Mouse (Mus musculus) MEL (cell line): ENCODE measurements around the gene Rgl3.

ENCODE experiments used
- CHD2 ChIP-seq: IDR thresholded peaks from 2 replicates; pipeline ENCODE4 v1.6.1; 2011; ENCODE audit warnings: low read length, improper control_type of control experiment
- CTCF ChIP-seq, 3 experiments: IDR thresholded peaks in 2 of 3; conservative IDR thresholded peaks in 1 of 3; 2 replicates each; pipeline ENCODE4 v1.5.1; 2011 to 2012; ENCODE audit warnings: low read length in 3 of 3, low read depth in 2 of 3, mild to moderate bottlenecking in 2 of 3, improper control_type of control experiment in 1 of 3, inconsistent platforms in 1 of 3, mixed read lengths in 1 of 3, moderate library complexity in 1 of 3; ENCODE audit not compliant: control insufficient read depth in 1 of 3, insufficient read depth in 1 of 3, poor library complexity in 1 of 3, severe bottlenecking in 1 of 3
- EP300 ChIP-seq, 2 experiments: IDR thresholded peaks; 2 replicates each; pipeline ENCODE4 v1.6.1; 2011; ENCODE audit warnings: improper control_type of control experiment in 2 of 2, low read length in 2 of 2, low read depth in 1 of 2, mild to moderate bottlenecking in 1 of 2
- GABPA ChIP-seq: IDR thresholded peaks from 2 replicates; pipeline ENCODE4 v1.6.1; 2012; ENCODE audit warnings: low read depth, mild to moderate bottlenecking, inconsistent platforms, low read length, improper control_type of control experiment, moderate library complexity
- MAZ ChIP-seq: IDR thresholded peaks from 2 replicates; pipeline ENCODE4 v1.6.1; 2012; ENCODE audit warnings: low read depth, mild to moderate bottlenecking, inconsistent platforms, low read length, improper control_type of control experiment
- MEF2A ChIP-seq: IDR thresholded peaks from 2 replicates; pipeline ENCODE4 v1.6.1; 2014; ENCODE audit warnings: low read depth, mild to moderate bottlenecking, inconsistent platforms, low read length, improper control_type of control experiment; ENCODE audit not compliant: poor library complexity, insufficient replicate concordance, severe bottlenecking; ENCODE audit errors: extremely low read depth
- POLR2A ChIP-seq, 2 experiments: IDR thresholded peaks; 2 replicates each; pipeline ENCODE4 v1.6.1; 2011 to 2012; ENCODE audit warnings: low read length in 2 of 2, mild to moderate bottlenecking in 2 of 2, control low read depth in 1 of 2, improper control_type of control experiment in 1 of 2, low read depth in 1 of 2, moderate library complexity in 1 of 2; ENCODE audit not compliant: control insufficient read depth in 1 of 2, insufficient read depth in 1 of 2, poor library complexity in 1 of 2
- POLR2AphosphoS2 ChIP-seq: IDR thresholded peaks from 2 replicates; pipeline ENCODE4 v1.6.1; 2011; ENCODE audit warnings: low read length, improper control_type of control experiment
- POLR2AphosphoS5 ChIP-seq: IDR thresholded peaks from 2 replicates; pipeline ENCODE4 v1.6.1; 2012; ENCODE audit warnings: low read depth, borderline replicate concordance, mild to moderate bottlenecking, inconsistent platforms, low read length, moderate library complexity, mixed read lengths
- USF2 ChIP-seq, 2 experiments: IDR thresholded peaks; 2 replicates each; pipeline ENCODE4 v1.6.1; 2011 to 2012; ENCODE audit warnings: improper control_type of control experiment in 2 of 2, low read length in 2 of 2, borderline replicate concordance in 1 of 2, inconsistent platforms in 1 of 2, low read depth in 1 of 2, mild to moderate bottlenecking in 1 of 2; ENCODE audit not compliant: insufficient read depth in 1 of 2
- ZNF384 ChIP-seq: IDR thresholded peaks from 2 replicates; pipeline ENCODE4 v1.6.1; 2012; ENCODE audit warnings: low read depth, mild to moderate bottlenecking, inconsistent platforms, low read length, improper control_type of control experiment

GRCm38 (mm10) chr9:21960135-21960534 lies 29.1 kb downstream of the Rgl3 start:
- no peak for TF ChIP-seq USF2 (IDR thresholded peaks at IDR 0.05; ENCODE audit: borderline replicate concordance in 1 of 2, insufficient read depth in 1 of 2, low read depth in 1 of 2, low read length in 2 of 2)
- no peak for TF ChIP-seq CTCF (IDR thresholded peaks at IDR 0.05 in 2 of 3, conservative IDR thresholded peaks at IDR 0.05 in 1 of 3; ENCODE audit: control insufficient read depth in 1 of 3, insufficient read depth in 1 of 3, low read depth in 2 of 3, low read length in 3 of 3, poor library complexity in 1 of 3, severe bottlenecking in 1 of 3)
- no peak for TF ChIP-seq MAZ
- no peak for TF ChIP-seq GABPA
- TF ChIP-seq ZNF384: no peak
- no peak for TF ChIP-seq CHD2
- no peak for TF ChIP-seq POLR2AphosphoS5
- no peak for TF ChIP-seq MEF2A
- no peak for TF ChIP-seq POLR2A (IDR thresholded peaks at IDR 0.05; ENCODE audit: control insufficient read depth in 1 of 2, insufficient read depth in 1 of 2, low read depth in 1 of 2, low read length in 2 of 2, poor library complexity in 1 of 2)
- no peak for TF ChIP-seq POLR2AphosphoS2
- no peak for TF ChIP-seq EP300 (IDR thresholded peaks at IDR 0.05; ENCODE audit: low read depth in 1 of 2, low read length in 2 of 2)
